Mouse (Mus musculus) urinary bladder, adult 18-20 months (tissue): ENCODE results near the gene Krtap10-10.

Source experiments
- DNase-seq, 2 experiments: peaks; one replicate each; pipeline ENCODE4 v3.0.0; 2022; ENCODE audit warnings: low spot score in 2 of 2, mixed read lengths in 2 of 2

Krtap10-10 gene

DNA sequence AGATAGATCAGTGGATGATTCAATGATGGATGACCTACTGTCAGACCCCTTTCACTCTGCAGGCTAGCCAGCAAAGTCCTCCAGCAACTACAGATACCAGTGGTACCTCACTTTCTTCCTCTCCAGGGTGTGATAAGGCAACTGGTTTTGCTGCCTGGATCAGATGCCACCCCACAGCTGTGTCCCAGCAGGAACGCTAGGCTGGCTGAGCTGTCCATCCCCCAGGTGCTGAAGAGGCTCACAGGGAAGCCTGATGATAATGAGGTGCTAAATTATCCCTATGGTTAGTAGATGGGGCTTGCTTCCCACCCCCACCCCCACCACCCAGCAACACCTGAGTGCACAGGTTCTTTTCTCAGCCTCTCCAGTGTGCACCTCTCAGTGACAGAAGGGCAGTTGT is 31.8 kb downstream of the Krtap10-10 start:
- DNase-seq: no peak

DNA sequence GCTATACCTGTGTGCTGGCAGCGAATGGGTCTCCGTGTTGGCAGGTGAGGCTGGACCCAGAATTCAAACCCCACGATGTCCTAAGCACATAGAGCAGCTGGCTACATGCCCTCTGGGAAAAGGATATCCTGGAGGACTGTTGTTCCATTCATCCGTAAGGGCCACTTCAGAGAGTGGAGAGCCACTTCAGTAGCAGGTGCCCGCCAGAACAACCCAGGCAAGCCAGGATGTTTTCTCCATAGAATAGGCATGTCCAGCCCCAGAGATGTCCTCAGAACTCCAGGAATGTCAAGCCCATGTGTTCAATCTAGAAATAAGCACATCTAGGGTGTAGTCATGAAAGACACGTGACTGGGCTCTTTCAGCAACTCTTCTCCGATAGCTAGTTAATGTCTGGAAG is 33.9 kb downstream of the Krtap10-10 start:
- no peak for DNase-seq

DNA sequence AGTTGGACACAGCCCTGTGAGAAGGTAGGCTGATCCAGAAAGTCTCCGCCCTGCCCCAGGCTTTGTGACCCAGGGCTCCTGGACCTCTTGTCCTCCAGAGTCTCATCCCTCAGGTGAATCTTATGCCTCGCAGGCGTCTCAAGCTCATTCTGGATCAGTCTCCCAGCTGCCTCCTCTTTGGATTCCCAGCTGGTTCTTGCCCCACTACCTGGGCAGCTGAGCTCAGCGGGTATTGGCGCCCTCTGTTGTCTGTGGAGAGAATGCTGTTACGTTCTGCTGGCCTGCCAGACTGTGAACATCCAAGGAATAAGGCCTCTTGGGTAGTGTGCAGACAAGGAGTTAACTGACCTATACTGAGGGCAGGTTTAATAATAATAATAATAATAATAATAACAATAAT is 43.2 kb downstream of the Krtap10-10 start:
- peak; percentile 24 to 31 for DNase-seq

DNA sequence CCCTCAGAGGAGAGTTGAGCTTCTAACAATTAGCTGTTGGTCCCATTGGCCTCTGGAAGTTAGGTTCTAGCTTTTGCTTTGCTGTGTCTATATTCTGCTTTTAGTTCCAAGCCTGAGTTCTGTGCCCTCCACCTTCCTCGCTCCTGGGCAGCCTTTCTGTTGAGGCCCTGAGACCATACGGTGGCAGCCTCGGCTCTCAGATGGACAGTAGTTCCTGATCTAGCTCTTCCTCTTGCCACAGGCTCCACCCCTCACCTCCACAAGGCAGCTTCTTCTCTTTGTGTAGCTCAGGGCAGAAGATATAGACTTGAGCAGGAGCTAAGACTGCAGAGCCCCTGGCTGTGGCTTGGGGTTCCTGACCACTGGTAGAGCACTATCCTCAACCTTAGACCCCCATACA is 44.6 kb downstream of the Krtap10-10 start:
- no peak for DNase-seq

DNA sequence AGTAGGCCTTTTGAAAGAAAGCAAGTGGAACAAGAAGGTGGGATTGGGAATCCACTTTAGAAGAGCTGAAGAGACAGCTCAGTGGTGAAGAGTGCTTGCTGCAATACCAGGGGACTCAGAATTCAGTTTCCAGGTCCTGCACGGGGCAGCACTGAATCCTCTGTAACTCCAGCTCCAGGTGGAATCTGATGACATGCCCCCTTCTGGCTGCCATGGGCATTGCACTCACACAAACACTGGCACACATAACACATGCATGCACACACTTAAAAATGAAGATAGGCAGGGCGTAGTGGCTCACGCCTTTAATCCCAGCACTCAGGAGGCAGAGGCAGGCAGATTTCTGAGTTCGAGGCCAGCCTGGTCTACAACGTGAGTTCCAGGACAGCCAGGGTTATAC is 46.8 kb downstream of the Krtap10-10 start:
- DNase-seq: no peak

DNA sequence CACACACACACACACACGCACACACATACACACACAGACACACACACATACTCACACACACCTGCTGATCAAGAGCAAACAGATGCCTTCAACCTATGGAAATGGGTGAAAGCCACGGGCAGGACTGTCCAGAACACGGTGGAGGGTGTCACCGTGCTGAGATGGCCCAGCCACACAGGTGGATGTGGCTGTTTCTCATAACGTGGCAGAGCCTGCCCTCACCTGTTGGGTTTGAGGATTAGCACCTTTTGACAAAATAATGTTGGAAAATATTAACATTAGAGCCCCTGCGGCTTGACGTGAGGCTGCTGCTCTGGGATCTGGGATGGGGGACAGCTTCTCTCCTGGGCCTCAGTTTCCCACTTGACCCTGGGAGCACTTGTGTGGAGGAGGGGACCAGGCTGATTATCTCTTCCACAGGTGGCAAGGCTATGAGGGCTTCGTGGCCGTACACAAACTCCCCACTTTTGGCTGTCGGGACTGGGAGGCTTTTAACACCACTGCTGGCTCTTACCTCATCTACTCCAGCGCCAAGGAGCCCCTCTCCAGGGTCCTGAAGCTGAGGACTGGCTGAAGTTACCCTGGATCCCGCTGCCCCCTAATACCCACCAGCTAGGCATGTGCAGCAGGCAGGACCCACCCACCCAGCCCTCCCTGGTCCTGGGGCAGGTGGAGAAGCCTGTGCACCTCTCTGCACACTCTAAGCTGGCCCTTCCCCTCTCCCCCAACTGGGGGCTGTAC is 50.4 kb downstream of the Krtap10-10 start:
- no peak for DNase-seq
